Mouse (Mus musculus) liver, embryonic 13.5 days (tissue): ENCODE data around the gene Msrb1. TPM values are rescaled to one million over a fixed set of nuclear protein-coding genes. Genes with fewer than 3 reads are reported as not detected.
"Not testable (repeated sequence)": the region's sequence is repeated elsewhere in the genome, so short reads cannot be mapped to it uniquely, and the experiment has no call there.

ENCODE experiments used
- ATAC-seq: fragments of 200-750 bp; cut with Nextera tagmentation; 2 replicates; pipeline ENCODE4 v1.8.0; 2017; ENCODE audit warnings: low read depth, mild to moderate bottlenecking, moderate number of reproducible peaks, moderate library complexity
- DNase-seq: peaks from one replicate; pipeline ENCODE4 v3.0.0; 2022
- H3K27ac ChIP-seq: fragments of 300-500 bp; sonication (generic); 2 replicates; pipeline ENCODE4 v1.5.1; 2015; ENCODE audit warnings: moderate library complexity, mild to moderate bottlenecking, inconsistent platforms
- H3K27me3 ChIP-seq: fragments of 300-500 bp; sonication (generic); 2 replicates; pipeline ENCODE4 v1.6.1; 2015; ENCODE audit warnings: mild to moderate bottlenecking, inconsistent platforms
- H3K36me3 ChIP-seq: fragments of 300-500 bp; sonication (generic); 2 replicates; pipeline ENCODE4 v1.6.1; 2015; ENCODE audit warnings: mild to moderate bottlenecking, inconsistent platforms
- H3K4me1 ChIP-seq: fragments of 300-500 bp; sonication (generic); replicated peaks from 2 replicates; pipeline ENCODE4 v1.6.1; 2015; ENCODE audit warnings: inconsistent platforms
- H3K4me2 ChIP-seq: fragments of 300-500 bp; sonication (generic); 2 replicates; pipeline ENCODE4 v1.6.1; 2015; ENCODE audit warnings: inconsistent platforms, mild to moderate bottlenecking, moderate library complexity
- H3K4me3 ChIP-seq: fragments of 300-500 bp; sonication (generic); replicated peaks from 2 replicates; pipeline ENCODE4 v1.5.1; 2015; ENCODE audit warnings: mild to moderate bottlenecking, inconsistent platforms
- H3K9ac ChIP-seq: fragments of 300-500 bp; sonication (generic); 2 replicates; pipeline ENCODE4 v1.6.1; 2015; ENCODE audit warnings: mild to moderate bottlenecking, inconsistent platforms
- H3K9me3 ChIP-seq: fragments of 300-500 bp; sonication (generic); replicated peaks from 2 replicates; pipeline ENCODE4 v1.6.1; 2016; ENCODE audit warnings: inconsistent platforms
- WGBS: fragments of 180-500 bp; shearing (Covaris S2); methylation state at CpG from one replicate; pipeline ENCODE4 v1.1.7; 2015; ENCODE audit not compliant: insufficient replicate concordance; 5-methylcytosine and 5-hydroxymethylcytosine counted together
- polyA plus RNA-seq: library from polyadenylated mRNA; unstranded; fragments of >200 nt; fragmentation: Nextera tagmentation; extraction: Ambion mirVana; gene quantifications from 2 replicates; pipeline ENCODE4 v1.2.1, GENCODE M21; 2015

The Msrb1 gene
- polyA plus RNA-seq, 1 experiment from 2014 or later, result 21.3 TPM

- DNase-seq (no peak), ATAC-seq (no peak)
- Histone ChIP-seq H3K36me3 (peaks cover 57% of the 10 kb centered on the region), H3K9me3 (no peaks in the 10 kb centered on the region), H3K4me3 (no peak overlapping the region), H3K4me1 (peaks cover 32% of the 10 kb centered on the region), H3K27me3 (no peaks in the 10 kb centered on the region), H3K27ac (no peak overlapping the region), H3K4me2 (no peak overlapping the region), H3K9ac (no peak overlapping the region)
- WGBS, result 88% methylated on average over 9 of the region's 9 CpGs
These were observed 35.2 kb upstream of the Msrb1 start for GRCm38 (mm10) chr17:24701251-24701650.

GRCm38 (mm10) chr17:24705821-24706220, 30.6 kb upstream of the Msrb1 start:
- no peak for ATAC-seq
- H3K4me1 ChIP-seq, result peaks cover 32% of the 10 kb centered on the region
- no peak for DNase-seq
- H3K27ac ChIP-seq, result no peak overlapping the region
- H3K4me3 ChIP-seq, result peak overlapping the region; percentile 79
- no peaks in the 10 kb centered on the region for H3K9me3 ChIP-seq
- peak overlapping the region; percentile 88 for H3K4me2 ChIP-seq
- H3K9ac ChIP-seq, result 0 out of 2 replicates have a peak overlapping the region, but pooled peaks have one; percentile 81
- H3K27me3 ChIP-seq, result no peaks in the 10 kb centered on the region
- WGBS, result 82% methylated on average over 3 of the region's 3 CpGs
- H3K36me3 ChIP-seq, result peaks cover 42% of the 10 kb centered on the region

DNA sequence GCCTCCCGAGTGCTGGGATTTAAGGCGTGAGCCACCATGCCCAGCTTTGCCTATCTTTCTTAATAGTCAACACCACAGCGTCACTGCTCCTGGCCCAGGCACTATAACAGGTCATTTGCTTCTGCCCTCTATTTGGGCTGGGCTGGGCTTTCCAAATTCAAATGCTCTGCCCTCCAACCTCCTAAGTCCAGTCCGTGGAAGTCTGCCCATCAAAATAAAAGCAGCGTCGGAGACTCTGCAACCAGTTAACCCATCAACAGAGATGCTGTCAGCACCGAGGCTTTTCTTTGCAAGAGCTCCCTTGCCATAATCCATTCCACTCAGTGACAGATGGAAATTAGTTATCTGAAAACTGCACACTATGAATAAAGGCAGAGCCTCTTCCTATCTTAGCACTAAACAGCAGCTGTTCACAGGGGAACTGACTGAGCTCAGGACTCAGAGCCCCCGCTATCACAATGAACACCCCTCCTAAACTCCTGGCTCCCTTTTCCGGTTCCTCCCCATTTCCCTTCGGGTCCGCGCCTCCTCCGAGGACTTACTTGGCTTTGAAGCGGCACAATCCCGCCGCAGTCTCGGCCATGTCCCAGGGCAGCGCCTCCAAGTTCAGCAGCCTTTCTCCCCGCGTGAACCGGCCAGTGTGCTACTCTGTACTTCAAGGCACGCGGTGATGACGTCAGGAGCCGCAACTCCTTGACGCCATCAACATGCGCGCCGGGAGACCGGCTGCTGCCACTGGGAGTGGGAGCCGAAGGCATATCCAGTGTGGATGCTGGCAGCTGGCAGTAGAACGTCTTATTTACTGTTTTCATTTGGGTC, 29.3 kb upstream of the Msrb1 start, which contains the start of gene Tbl3:
TSS of gene Tbl3 (minus strand) at position 679 of the 819 bp plus-strand sequence.
- DNase-seq (peak; percentile 88), ATAC-seq (peak; percentile 83)
- H3K9me3 ChIP-seq, result no peaks in the 10 kb centered on the region
- H3K36me3 ChIP-seq, result peaks cover 28% of the 10 kb centered on the region
- peak within 1 kb of the TSS; percentile 88 for H3K4me2 ChIP-seq
- peaks cover 32% of the 10 kb centered on the region for H3K4me1 ChIP-seq
- H3K9ac ChIP-seq, result peak within 1 kb of the TSS; percentile 81
- no peaks in the 10 kb centered on the region for H3K27me3 ChIP-seq
- peak within 1 kb of the TSS; percentile 79 for H3K4me3 ChIP-seq
- H3K27ac ChIP-seq, result peak within 1 kb of the TSS; percentile 89
- 1% methylated on average over 32 of the region's 32 CpGs for WGBS

- WGBS, result 2% methylated on average over 24 of the region's 24 CpGs
- peaks cover 21% of the 10 kb centered on the region for H3K36me3 ChIP-seq
- peak; percentile 52 for ATAC-seq
- H3K4me2 ChIP-seq, result peak overlapping the region; percentile 88
- H3K9me3 ChIP-seq, result no peaks in the 10 kb centered on the region
- H3K27me3 ChIP-seq, result no peaks in the 10 kb centered on the region
- DNase-seq, result no peak
- peaks cover 32% of the 10 kb centered on the region for H3K4me1 ChIP-seq
- H3K9ac ChIP-seq, result peak overlapping the region; percentile 81
- H3K4me3 ChIP-seq, result peak overlapping the region; percentile 79
- peak overlapping the region; percentile 89 for H3K27ac ChIP-seq
These were observed 28.5 kb upstream of the Msrb1 start for GRCm38 (mm10) chr17:24707801-24708425.

- ATAC-seq, result no peak
- peak overlapping the region; percentile 81; the same call in 1 of the 2 replicates for H3K9ac ChIP-seq
- peak overlapping the region; percentile 79 for H3K4me3 ChIP-seq
- H3K27ac ChIP-seq, result peak overlapping the region; percentile 89; the same call in 1 of the 2 replicates
- DNase-seq, result no peak
- 15% methylated on average over 2 of the region's 2 CpGs for WGBS
- peaks cover 18% of the 10 kb centered on the region for H3K36me3 ChIP-seq
- no peaks in the 10 kb centered on the region for H3K9me3 ChIP-seq
- peaks cover 32% of the 10 kb centered on the region for H3K4me1 ChIP-seq
- no peaks in the 10 kb centered on the region for H3K27me3 ChIP-seq
- H3K4me2 ChIP-seq, result peak overlapping the region; percentile 88
These were observed 27.8 kb upstream of the Msrb1 start for GRCm38 (mm10) chr17:24708646-24709045.

- 78% methylated on average over 6 of the region's 6 CpGs for WGBS
- no peaks in the 10 kb centered on the region for H3K9me3 ChIP-seq
- H3K9ac ChIP-seq, result no peak overlapping the region
- DNase-seq (no peak), ATAC-seq (no peak)
- H3K36me3 ChIP-seq, result peaks cover 37% of the 10 kb centered on the region
- H3K27ac ChIP-seq, result no peak overlapping the region
- H3K4me3 ChIP-seq, result no peak overlapping the region
- H3K4me1 ChIP-seq, result peaks cover 19% of the 10 kb centered on the region
- H3K27me3 ChIP-seq, result no peaks in the 10 kb centered on the region
- no peak overlapping the region for H3K4me2 ChIP-seq
These were observed 20.9 kb upstream of the Msrb1 start for GRCm38 (mm10) chr17:24715556-24715955.

DNA sequence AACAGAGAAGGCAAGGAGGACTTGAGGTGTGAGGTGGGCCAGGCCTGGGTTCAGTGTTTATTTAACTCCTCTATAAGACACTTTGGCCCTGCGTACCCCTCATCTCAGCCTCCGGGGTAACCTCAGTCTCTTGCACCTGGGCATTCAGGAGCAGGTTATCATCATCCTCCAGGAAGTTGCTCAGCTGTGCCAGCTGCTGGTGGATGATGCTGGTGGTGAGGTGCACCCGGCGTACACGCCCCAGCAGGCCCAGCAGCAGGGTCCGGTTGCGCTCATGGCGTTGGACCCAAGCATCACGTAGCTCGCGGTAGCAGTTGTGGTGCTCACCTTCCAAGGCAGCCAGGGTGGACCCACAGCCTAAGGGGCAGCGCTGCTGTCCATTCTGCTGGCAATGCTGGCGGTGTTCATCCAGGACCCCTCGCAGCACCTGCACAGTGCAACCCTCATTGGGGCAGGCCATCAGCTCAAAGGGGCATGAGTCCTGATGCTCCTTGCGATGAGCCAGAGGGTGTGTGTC, 20.2 kb upstream of the Msrb1 start:
- no peak overlapping the region for H3K9ac ChIP-seq
- H3K4me1 ChIP-seq, result peaks cover 24% of the 10 kb centered on the region
- H3K9me3 ChIP-seq, result no peaks in the 10 kb centered on the region
- no peaks in the 10 kb centered on the region for H3K27me3 ChIP-seq
- H3K4me3 ChIP-seq, result no peak overlapping the region
- H3K36me3 ChIP-seq, result peaks cover 42% of the 10 kb centered on the region
- H3K4me2 ChIP-seq, result no peak overlapping the region
- no peak for DNase-seq
- 88% methylated on average over 15 of the region's 15 CpGs for WGBS
- ATAC-seq, result no peak
- H3K27ac ChIP-seq, result no peak overlapping the region

GRCm38 (mm10) chr17:24717943-24718342, 18.5 kb upstream of the Msrb1 start, which contains the start of the genes Rnf151 and Rps2:
TSS of gene Rnf151 (minus strand) at chr17:24718063.
TSS of gene Rps2 (plus strand) at chr17:24718116.
- H3K36me3 ChIP-seq, result peaks cover 57% of the 10 kb centered on the region
- peak within 1 kb of the TSS; percentile 83 for H3K27ac ChIP-seq
- 74% methylated on average over 4 of the region's 4 CpGs for WGBS

DNA sequence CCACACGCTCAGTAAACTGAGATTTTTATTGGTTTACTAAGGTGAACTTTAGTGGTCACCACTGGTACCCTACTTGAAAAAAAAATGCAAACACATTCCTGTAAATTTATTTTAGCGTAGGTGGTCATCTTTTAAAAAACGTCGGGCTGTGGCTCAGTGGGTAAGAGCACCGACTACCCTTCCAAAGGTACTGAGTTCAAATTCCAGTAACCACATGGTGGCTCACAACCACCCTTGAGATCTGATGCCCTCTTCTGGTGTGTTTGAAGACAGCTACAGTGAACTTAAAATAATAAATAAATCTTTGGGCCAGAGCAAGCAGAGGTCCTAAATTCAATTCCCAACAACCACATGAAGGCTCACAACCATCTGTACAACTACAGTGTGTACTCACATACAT, 17.5 kb upstream of the Msrb1 start:
- not testable (repeated sequence) for ATAC-seq, H3K9me3 ChIP-seq, DNase-seq, H3K27me3 ChIP-seq
- peak overlapping the region; percentile 87 for H3K9ac ChIP-seq
- H3K4me2 ChIP-seq, result peak overlapping the region; percentile 87
- H3K36me3 ChIP-seq, result peaks cover 57% of the 10 kb centered on the region
- peak overlapping the region; percentile 83; the same call in 1 of the 2 replicates for H3K27ac ChIP-seq
- peak overlapping the region; percentile 82 for H3K4me3 ChIP-seq
- peaks cover 49% of the 10 kb centered on the region for H3K4me1 ChIP-seq
- 34% methylated on average over 5 of the region's 5 CpGs for WGBS

More at GRCm38 (mm10) chr17:24717943-24718342, 18.5 kb upstream of the Msrb1 start, which contains the start of the genes Rnf151 and Rps2:
- peak within 1 kb of the TSS; percentile 82 for H3K4me3 ChIP-seq
- DNase-seq (no peak), ATAC-seq (no peak)
- peak within 1 kb of the TSS; percentile 87 for H3K9ac ChIP-seq
- H3K4me1 ChIP-seq, result peaks cover 41% of the 10 kb centered on the region
- no peaks in the 10 kb centered on the region for H3K27me3 ChIP-seq
- H3K4me2 ChIP-seq, result peak within 1 kb of the TSS; percentile 87
- H3K9me3 ChIP-seq, result no peaks in the 10 kb centered on the region

DNA sequence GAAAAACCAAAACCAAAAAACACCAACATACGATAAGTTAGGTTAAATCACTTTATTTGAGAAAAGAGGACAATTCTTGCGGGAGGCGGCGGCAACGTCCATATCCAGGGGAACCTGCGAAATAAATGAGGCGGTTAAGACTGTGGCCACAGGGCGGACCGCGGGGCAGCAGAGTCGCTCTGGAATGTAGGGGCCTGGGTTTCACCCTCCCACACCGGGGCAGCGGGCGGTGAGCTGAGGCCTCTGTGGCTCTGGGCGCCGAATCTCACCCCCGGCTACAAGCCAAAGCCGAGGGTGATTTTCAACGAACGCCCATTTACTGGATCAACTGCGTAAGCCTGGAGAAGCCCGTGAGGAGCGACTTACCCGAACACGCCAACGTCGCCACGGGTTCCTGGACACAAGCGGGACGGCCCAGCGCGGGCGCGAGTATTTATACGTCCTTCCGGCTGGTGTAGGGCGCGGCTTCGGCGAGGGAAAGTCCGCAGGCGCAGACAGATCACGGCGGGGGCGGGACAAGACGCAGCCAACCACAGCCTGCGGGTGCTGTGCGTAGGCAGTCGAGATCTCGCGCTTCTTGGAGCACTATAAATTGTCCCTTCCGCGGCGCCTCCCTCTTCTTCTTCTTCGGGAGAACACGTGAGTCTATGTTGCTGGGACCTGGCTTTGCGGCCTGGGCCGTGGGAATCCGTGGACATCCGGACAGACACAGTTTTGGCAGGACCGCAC, 16.8 kb upstream of the Msrb1 start:
- ATAC-seq (peak; percentile 93), DNase-seq (peak; percentile 97)
- WGBS, result under 1% methylated on average over 61 of the region's 61 CpGs

More for the DNA sequence above, 16.8 kb upstream of the Msrb1 start:
- peaks cover 57% of the 10 kb centered on the region for H3K36me3 ChIP-seq
- H3K27me3 ChIP-seq, result no peaks in the 10 kb centered on the region
- H3K9me3 ChIP-seq, result no peaks in the 10 kb centered on the region
- H3K4me3 ChIP-seq, result peak overlapping the region; percentile 82
- H3K9ac ChIP-seq, result peak overlapping the region; percentile 91
- H3K27ac ChIP-seq, result peak overlapping the region; percentile 84
- H3K4me1 ChIP-seq, result peaks cover 51% of the 10 kb centered on the region
- peak overlapping the region; percentile 87 for H3K4me2 ChIP-seq
